Mouse (Mus musculus): ENCODE data around the gene Rxrg. TPM values are rescaled to one million over a fixed set of nuclear protein-coding genes. Genes with fewer than 3 reads are reported as not detected.

Gene Rxrg
- polyA plus RNA-seq, 1 experiment from 2014 or later: 2.5 TPM

- H3K4me2 ChIP-seq (replicated peaks; ENCODE audit: low read depth, low read length): no peak overlapping the region
- H3K9me3 ChIP-seq (ENCODE audit: control insufficient read depth, low read depth, low read length): no peaks in the 10 kb centered on the region
- no peak overlapping the region for H3K4me3 ChIP-seq (ENCODE audit: low read depth, low read length)
- no peaks in the 10 kb centered on the region for H3K36me3 ChIP-seq (ENCODE audit: control insufficient read depth, insufficient read depth, low read length)
- H3K27me3 ChIP-seq (ENCODE audit: control insufficient read depth, insufficient read depth, low read length): no peaks in the 10 kb centered on the region
- 83% methylated on average over 6 of the region's 6 CpGs for WGBS
- no peaks in the 10 kb centered on the region for H3K4me1 ChIP-seq (ENCODE audit: control insufficient read depth, insufficient read depth, low read length)
- H3K27ac ChIP-seq (ENCODE audit: low read length): no peak overlapping the region
- no peak overlapping the region for H3K9ac ChIP-seq (replicated peaks; ENCODE audit: low read depth, low read length)
- ATAC-seq (ENCODE audit: insufficient number of reproducible peaks, insufficient read depth, low FRiP score, low read depth): no peak
Measured at GRCm38 (mm10) chr1:167631765-167632164, 33.6 kb downstream of the Rxrg start.

- no peaks in the 10 kb centered on the region for H3K27me3 ChIP-seq (ENCODE audit: control insufficient read depth, insufficient read depth, low read length)
- H3K27ac ChIP-seq (ENCODE audit: low read length): no peak overlapping the region
- no peaks in the 10 kb centered on the region for H3K4me1 ChIP-seq (ENCODE audit: control insufficient read depth, insufficient read depth, low read length)
- no peaks in the 10 kb centered on the region for H3K9me3 ChIP-seq (ENCODE audit: control insufficient read depth, low read depth, low read length)
- WGBS: 47% methylated on average over 12 of the region's 12 CpGs
- no peaks in the 10 kb centered on the region for H3K36me3 ChIP-seq (ENCODE audit: control insufficient read depth, insufficient read depth, low read length)
- no peak overlapping the region for H3K9ac ChIP-seq (replicated peaks; ENCODE audit: low read depth, low read length)
- ATAC-seq (ENCODE audit: insufficient number of reproducible peaks, insufficient read depth, low FRiP score, low read depth): no peak
- H3K4me3 ChIP-seq (ENCODE audit: low read depth, low read length): no peak overlapping the region
- no peak overlapping the region for H3K4me2 ChIP-seq (replicated peaks; ENCODE audit: low read depth, low read length)
Measured at GRCm38 (mm10) chr1:167635702-167636101, 37.5 kb downstream of the Rxrg start.

GRCm38 (mm10) chr1:167636948-167637347 lies 38.8 kb downstream of the Rxrg start:
- Histone ChIP-seq H3K27me3 (ENCODE audit: control insufficient read depth, insufficient read depth, low read length) (no peaks in the 10 kb centered on the region), H3K9me3 (ENCODE audit: control insufficient read depth, low read depth, low read length) (no peaks in the 10 kb centered on the region), H3K36me3 (ENCODE audit: control insufficient read depth, insufficient read depth, low read length) (no peaks in the 10 kb centered on the region), H3K4me3 (ENCODE audit: low read depth, low read length) (no peak overlapping the region), H3K27ac (ENCODE audit: low read length) (no peak overlapping the region), H3K4me2 (replicated peaks; ENCODE audit: low read depth, low read length) (no peak overlapping the region), H3K9ac (replicated peaks; ENCODE audit: low read depth, low read length) (no peak overlapping the region), H3K4me1 (ENCODE audit: control insufficient read depth, insufficient read depth, low read length) (no peaks in the 10 kb centered on the region)
- WGBS: 18% methylated on average over 3 of the region's 3 CpGs
- ATAC-seq (ENCODE audit: insufficient number of reproducible peaks, insufficient read depth, low FRiP score, low read depth): no peak

GRCm38 (mm10) chr1:167638053-167638452 lies 39.9 kb downstream of the Rxrg start:
- no peak for ATAC-seq (ENCODE audit: insufficient number of reproducible peaks, insufficient read depth, low FRiP score, low read depth)
- Histone ChIP-seq H3K9ac (replicated peaks; ENCODE audit: low read depth, low read length) (no peak overlapping the region), H3K4me2 (replicated peaks; ENCODE audit: low read depth, low read length) (no peak overlapping the region), H3K27me3 (ENCODE audit: control insufficient read depth, insufficient read depth, low read length) (no peaks in the 10 kb centered on the region), H3K9me3 (ENCODE audit: control insufficient read depth, low read depth, low read length) (no peaks in the 10 kb centered on the region), H3K36me3 (ENCODE audit: control insufficient read depth, insufficient read depth, low read length) (no peaks in the 10 kb centered on the region), H3K4me3 (ENCODE audit: low read depth, low read length) (no peak overlapping the region), H3K4me1 (ENCODE audit: control insufficient read depth, insufficient read depth, low read length) (no peaks in the 10 kb centered on the region), H3K27ac (ENCODE audit: low read length) (no peak overlapping the region)
- 35% methylated on average over 13 of the region's 13 CpGs for WGBS

GRCm38 (mm10) chr1:167638901-167639300 lies 40.7 kb downstream of the Rxrg start:
- no peak overlapping the region for H3K27ac ChIP-seq (ENCODE audit: low read length)
- no peak for ATAC-seq (ENCODE audit: insufficient number of reproducible peaks, insufficient read depth, low FRiP score, low read depth)
- H3K4me1 ChIP-seq (ENCODE audit: control insufficient read depth, insufficient read depth, low read length): no peaks in the 10 kb centered on the region
- no peak overlapping the region for H3K4me2 ChIP-seq (replicated peaks; ENCODE audit: low read depth, low read length)
- H3K36me3 ChIP-seq (ENCODE audit: control insufficient read depth, insufficient read depth, low read length): no peaks in the 10 kb centered on the region
- H3K9ac ChIP-seq (replicated peaks; ENCODE audit: low read depth, low read length): no peak overlapping the region
- H3K4me3 ChIP-seq (ENCODE audit: low read depth, low read length): no peak overlapping the region
- H3K9me3 ChIP-seq (ENCODE audit: control insufficient read depth, low read depth, low read length): no peaks in the 10 kb centered on the region
- WGBS: 68% methylated on average over 9 of the region's 9 CpGs
- H3K27me3 ChIP-seq (ENCODE audit: control insufficient read depth, insufficient read depth, low read length): no peaks in the 10 kb centered on the region

GRCm38 (mm10) chr1:167644866-167645537 lies 46.8 kb downstream of the Rxrg start:
- H3K9ac ChIP-seq (replicated peaks; ENCODE audit: low read depth, low read length): no peak overlapping the region
- H3K36me3 ChIP-seq (ENCODE audit: control insufficient read depth, insufficient read depth, low read length): no peaks in the 10 kb centered on the region
- ATAC-seq (ENCODE audit: insufficient number of reproducible peaks, insufficient read depth, low FRiP score, low read depth): peak; percentile 75; the same call in 1 of the 2 replicates
- H3K27me3 ChIP-seq (ENCODE audit: control insufficient read depth, insufficient read depth, low read length): no peaks in the 10 kb centered on the region
- H3K4me1 ChIP-seq (ENCODE audit: control insufficient read depth, insufficient read depth, low read length): no peaks in the 10 kb centered on the region
- no peak overlapping the region; the same call in 1 of the 2 replicates for H3K4me2 ChIP-seq (replicated peaks; ENCODE audit: low read depth, low read length)
- 19% methylated on average over 16 of the region's 16 CpGs for WGBS
- H3K27ac ChIP-seq (ENCODE audit: low read length): no peak overlapping the region
- no peak overlapping the region for H3K4me3 ChIP-seq (ENCODE audit: low read depth, low read length)
- no peaks in the 10 kb centered on the region for H3K9me3 ChIP-seq (ENCODE audit: control insufficient read depth, low read depth, low read length)

GRCm38 (mm10) chr1:167648670-167649069 lies 50.5 kb downstream of the Rxrg start:
- Histone ChIP-seq H3K4me2 (replicated peaks; ENCODE audit: low read depth, low read length) (no peak overlapping the region), H3K36me3 (ENCODE audit: control insufficient read depth, insufficient read depth, low read length) (no peaks in the 10 kb centered on the region), H3K4me3 (ENCODE audit: low read depth, low read length) (no peak overlapping the region), H3K9me3 (ENCODE audit: control insufficient read depth, low read depth, low read length) (no peaks in the 10 kb centered on the region), H3K4me1 (ENCODE audit: control insufficient read depth, insufficient read depth, low read length) (no peaks in the 10 kb centered on the region), H3K27ac (ENCODE audit: low read length) (no peak overlapping the region), H3K9ac (replicated peaks; ENCODE audit: low read depth, low read length) (no peak overlapping the region), H3K27me3 (ENCODE audit: control insufficient read depth, insufficient read depth, low read length) (no peaks in the 10 kb centered on the region)
- WGBS: 91% methylated on average over 3 of the region's 3 CpGs
- no peak for ATAC-seq (ENCODE audit: insufficient number of reproducible peaks, insufficient read depth, low FRiP score, low read depth)

GRCm38 (mm10) chr1:167649122-167649633 lies 51.0 kb downstream of the Rxrg start:
- no peak for ATAC-seq (ENCODE audit: insufficient number of reproducible peaks, insufficient read depth, low FRiP score, low read depth)
- no peaks in the 10 kb centered on the region for H3K27me3 ChIP-seq (ENCODE audit: control insufficient read depth, insufficient read depth, low read length)
- H3K27ac ChIP-seq (ENCODE audit: low read length): no peak overlapping the region
- no peak overlapping the region for H3K4me3 ChIP-seq (ENCODE audit: low read depth, low read length)
- no peak overlapping the region for H3K9ac ChIP-seq (replicated peaks; ENCODE audit: low read depth, low read length)
- WGBS: 77% methylated on average over 11 of the region's 11 CpGs
- no peaks in the 10 kb centered on the region for H3K9me3 ChIP-seq (ENCODE audit: control insufficient read depth, low read depth, low read length)
- H3K4me2 ChIP-seq (replicated peaks; ENCODE audit: low read depth, low read length): no peak overlapping the region
- no peaks in the 10 kb centered on the region for H3K4me1 ChIP-seq (ENCODE audit: control insufficient read depth, insufficient read depth, low read length)
- no peaks in the 10 kb centered on the region for H3K36me3 ChIP-seq (ENCODE audit: control insufficient read depth, insufficient read depth, low read length)

GRCm38 (mm10) chr1:167652336-167652735 lies 54.2 kb downstream of the Rxrg start:
- no peaks in the 10 kb centered on the region for H3K36me3 ChIP-seq (ENCODE audit: control insufficient read depth, insufficient read depth, low read length)
- no peak overlapping the region for H3K27ac ChIP-seq (ENCODE audit: low read length)
- 71% methylated on average over 2 of the region's 2 CpGs for WGBS
- H3K4me2 ChIP-seq (replicated peaks; ENCODE audit: low read depth, low read length): no peak overlapping the region
- H3K4me1 ChIP-seq (ENCODE audit: control insufficient read depth, insufficient read depth, low read length): no peaks in the 10 kb centered on the region
- H3K27me3 ChIP-seq (ENCODE audit: control insufficient read depth, insufficient read depth, low read length): no peaks in the 10 kb centered on the region
- no peak overlapping the region for H3K9ac ChIP-seq (replicated peaks; ENCODE audit: low read depth, low read length)
- no peak for ATAC-seq (ENCODE audit: insufficient number of reproducible peaks, insufficient read depth, low FRiP score, low read depth)
- H3K4me3 ChIP-seq (ENCODE audit: low read depth, low read length): no peak overlapping the region
- H3K9me3 ChIP-seq (ENCODE audit: control insufficient read depth, low read depth, low read length): no peaks in the 10 kb centered on the region
